Mouse (Mus musculus) liver, embryonic 14.5 days (tissue): Measurements from ENCODE around the gene Sec16a. TPM values are rescaled to one million over a fixed set of nuclear protein-coding genes. Genes with fewer than 3 reads are reported as not detected.
A peak's percentile ranks its signal among the peaks of the same experiment; 100 is the strongest.

Source experiments
- ATAC-seq: fragments of 200-750 bp; cut with Nextera tagmentation; 2 replicates; pipeline ENCODE4 v1.8.0; 2017; ENCODE audit warnings: moderate number of reproducible peaks, mild to moderate bottlenecking, moderate library complexity; ENCODE audit not compliant: insufficient read depth
- DNase-seq, 3 experiments: peaks; one replicate each; pipeline ENCODE4 v3.0.0-alpha.2; 2012 to 2013; ENCODE audit warnings: low read depth in 3 of 3, low spot score in 3 of 3
- H3K27ac ChIP-seq: fragments of 300-500 bp; sonication (generic); 2 replicates; pipeline ENCODE4 v1.5.1; 2014; ENCODE audit warnings: moderate library complexity, mild to moderate bottlenecking, control low read depth, inconsistent platforms
- H3K27me3 ChIP-seq: fragments of 300-500 bp; sonication (generic); 2 replicates; pipeline ENCODE4 v1.6.1; 2014; ENCODE audit warnings: mild to moderate bottlenecking, low read length, moderate library complexity; ENCODE audit not compliant: control insufficient read depth, insufficient read depth
- H3K36me3 ChIP-seq: fragments of 300-500 bp; sonication (generic); replicated peaks from 2 replicates; pipeline ENCODE4 v1.6.1; 2014; ENCODE audit warnings: low read depth; ENCODE audit not compliant: control insufficient read depth, insufficient read depth
- H3K4me1 ChIP-seq, 2 experiments: fragments of 200-500 bp in 1 of 2; fragments of 300-500 bp in 1 of 2; sonication (generic) in 1 of 2; replicated peaks; 2 replicates each; pipeline ENCODE4 v1.6.1; 2012 to 2014; ENCODE audit warnings: antibody characterized with exemption in 1 of 2, inconsistent platforms in 1 of 2, low read length in 1 of 2; ENCODE audit not compliant: control insufficient read depth in 2 of 2, insufficient read depth in 2 of 2
- H3K4me2 ChIP-seq: fragments of 300-500 bp; sonication (generic); 2 replicates; pipeline ENCODE4 v1.6.1; 2014; ENCODE audit warnings: low read depth, mild to moderate bottlenecking, control low read depth, moderate library complexity
- H3K4me3 ChIP-seq, 2 experiments: fragments of 200-500 bp in 1 of 2; fragments of 300-500 bp in 1 of 2; sonication (generic) in 1 of 2; 2 replicates each; pipeline ENCODE4 v1.5.1; 2012 to 2014; ENCODE audit warnings: low read depth in 2 of 2, low read length in 2 of 2, mild to moderate bottlenecking in 2 of 2, control low read depth in 1 of 2, inconsistent platforms in 1 of 2, moderate library complexity in 1 of 2; ENCODE audit not compliant: insufficient read depth in 1 of 2
- H3K9ac ChIP-seq: fragments of 300-500 bp; sonication (generic); replicated peaks from 2 replicates; pipeline ENCODE4 v1.6.1; 2014; ENCODE audit warnings: mild to moderate bottlenecking, control low read depth, moderate library complexity
- H3K9me3 ChIP-seq: fragments of 300-500 bp; sonication (generic); 2 replicates; pipeline ENCODE4 v1.6.1; 2016; ENCODE audit warnings: low read length, mixed read lengths; ENCODE audit not compliant: control insufficient read depth
- CTCF ChIP-seq: IDR thresholded peaks from 2 replicates; pipeline ENCODE4 v1.5.1; 2016; ENCODE audit warnings: antibody characterized with exemption, low read depth, control low read depth
- EP300 ChIP-seq: IDR thresholded peaks from 2 replicates; pipeline ENCODE4 v1.6.1; 2016; ENCODE audit warnings: antibody characterized with exemption, low read depth
- WGBS: fragments of 180-500 bp; shearing (Covaris S2); extraction: QIAGEN DNeasy Blood & Tissue Kit; methylation state at CpG from one replicate; pipeline ENCODE4 v1.1.7; 2014; ENCODE audit not compliant: insufficient replicate concordance; 5-methylcytosine and 5-hydroxymethylcytosine counted together
- polyA plus RNA-seq, 2 experiments: library from polyadenylated mRNA; depleted of rRNA in 1 of 2; stranded (reverse) in 1 of 2; unstranded in 1 of 2; fragments of >200 nt; fragmentation: Nextera tagmentation in 1 of 2; extraction: Ambion mirVana in 1 of 2; gene quantifications; 2 replicates each; pipeline versions ENCODE4 v1.2.1 to v1.2.3; 2012 to 2014

Sec16a gene
- polyA plus RNA-seq, 2 experiments = 9.3 to 10.5 TPM

DNA sequence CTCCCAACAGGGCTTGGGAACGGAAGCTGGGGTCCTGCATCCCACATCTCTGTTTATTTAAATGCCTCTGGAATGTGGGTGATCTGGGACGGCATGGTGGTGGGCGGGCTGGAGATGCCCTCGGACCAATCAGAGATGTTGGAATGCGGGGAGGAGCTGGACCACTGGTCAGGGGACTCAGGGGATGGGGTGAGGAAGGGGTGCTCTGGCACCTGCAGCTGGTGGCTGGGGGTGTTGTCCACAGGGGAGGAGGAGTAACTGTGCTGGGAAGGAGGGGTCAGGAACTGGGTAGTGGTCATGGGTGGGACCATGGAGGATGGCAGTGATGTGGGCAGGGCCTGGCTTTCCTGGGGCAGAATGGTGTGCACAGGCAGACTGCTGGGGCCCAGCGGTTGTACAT, 14.5 kb upstream of the Sec16a start:
- DNase-seq (no peak), ATAC-seq (no peak)
- no peak overlapping the region for H3K27ac ChIP-seq
- H3K4me1 ChIP-seq = peaks cover 0 to 5% of the 10 kb centered on the region in 2 experiments; a peak in 2 of 4 replicates
- TF ChIP-seq EP300 (no peak), CTCF (no peak)
- no peaks in the 10 kb centered on the region for H3K27me3 ChIP-seq
- no peaks in the 10 kb centered on the region for H3K9me3 ChIP-seq
- no peaks in the 10 kb centered on the region for H3K36me3 ChIP-seq
- no peak overlapping the region for H3K4me2 ChIP-seq
- H3K4me3 ChIP-seq = no peak overlapping the region
- no peak overlapping the region for H3K9ac ChIP-seq
- WGBS = 70% methylated on average over 6 of the region's 6 CpGs

DNA sequence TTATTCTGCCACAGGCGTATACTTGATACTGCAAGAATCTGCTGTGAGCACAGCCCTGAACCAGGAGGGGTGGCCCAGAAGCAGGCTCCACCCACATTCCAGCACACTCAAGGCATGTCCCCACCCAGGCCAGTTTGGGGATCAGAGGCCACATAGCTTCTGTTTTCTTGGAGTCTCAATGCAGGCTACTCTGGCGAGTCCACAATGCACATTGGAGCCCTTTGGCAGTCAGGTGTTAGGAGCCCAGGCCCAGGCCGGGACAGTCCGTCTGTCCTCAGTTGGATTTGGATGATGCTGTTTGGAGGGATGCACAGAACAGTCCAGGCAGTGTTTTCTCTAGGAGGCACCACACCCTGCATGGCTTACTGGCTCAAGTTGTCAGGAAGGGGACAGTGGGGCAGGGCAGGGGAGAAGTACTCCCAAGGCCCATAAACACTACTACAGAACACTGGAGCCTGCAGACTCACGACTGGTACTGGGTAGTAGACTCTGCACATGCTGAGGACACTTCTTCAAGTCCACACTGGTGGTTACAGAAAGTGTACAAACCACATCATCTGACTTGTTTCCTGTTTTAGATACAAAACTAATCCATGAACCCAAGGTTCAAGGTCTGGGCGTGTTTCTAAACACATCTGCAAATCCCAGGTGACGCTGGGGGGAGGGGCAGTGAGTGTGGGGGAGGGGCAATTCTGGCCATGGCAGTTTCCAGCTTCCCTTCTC, 13.5 kb upstream of the Sec16a start:
- WGBS = 45% methylated on average over 7 of the region's 7 CpGs
- no peak overlapping the region for H3K9ac ChIP-seq
- no peaks in the 10 kb centered on the region for H3K9me3 ChIP-seq
- no peak overlapping the region for H3K27ac ChIP-seq
- TF ChIP-seq CTCF = no peak
- TF ChIP-seq EP300 = no peak
- no peaks in the 10 kb centered on the region for H3K27me3 ChIP-seq
- H3K4me2 ChIP-seq = no peak overlapping the region
- no peak overlapping the region for H3K4me3 ChIP-seq
- DNase-seq = no peak
- H3K36me3 ChIP-seq = no peaks in the 10 kb centered on the region
- H3K4me1 ChIP-seq = peaks cover 0 to 5% of the 10 kb centered on the region in 2 experiments; a peak in 2 of 4 replicates
- 0 out of 2 replicates have a peak, but pooled peaks have one; percentile 36 for ATAC-seq

DNA sequence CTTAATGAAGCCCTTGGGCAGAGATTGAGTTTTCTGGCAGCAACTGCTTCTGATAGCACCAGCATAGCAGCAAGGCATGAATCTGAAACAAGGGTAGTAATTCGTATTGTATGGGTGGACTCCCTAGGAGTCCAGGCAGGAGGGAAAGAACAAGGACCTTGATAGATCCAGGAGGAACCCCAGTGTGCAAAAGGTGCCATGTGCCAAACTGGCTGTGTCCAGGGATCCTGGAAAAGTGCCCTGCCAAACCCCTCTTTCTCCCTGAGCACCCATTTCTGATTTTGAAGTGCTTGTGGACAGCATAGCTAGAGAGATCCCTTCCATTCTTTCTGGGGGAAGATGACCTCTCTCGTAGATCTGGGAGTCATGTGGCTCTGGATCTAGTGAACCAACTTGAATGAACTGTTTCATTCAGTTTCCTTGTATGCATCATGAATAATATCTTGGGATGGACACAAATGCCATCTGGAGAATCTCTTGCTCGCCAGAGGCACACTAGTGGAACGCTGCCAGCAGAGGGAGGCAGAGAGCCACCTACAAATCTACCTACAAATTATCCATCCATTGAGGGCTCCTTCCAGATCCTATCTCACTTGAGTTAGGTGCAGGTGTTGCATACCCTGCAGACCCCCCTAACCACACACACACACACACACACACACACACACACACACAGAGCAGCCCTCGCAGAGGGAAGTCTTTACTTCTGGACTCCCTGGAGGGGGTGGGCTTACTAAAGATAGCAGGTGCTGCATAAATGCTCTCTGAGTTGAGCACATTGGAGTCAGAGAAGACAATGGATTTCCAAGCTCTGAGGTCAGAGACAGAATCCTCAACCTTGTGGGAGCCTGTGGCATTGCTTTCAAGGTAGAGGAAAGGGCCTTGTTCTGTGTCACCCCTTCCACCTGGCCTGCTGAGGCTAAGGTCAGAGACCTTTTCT, 4.4 kb upstream of the Sec16a start:
- ATAC-seq = no peak
- no peak for TF ChIP-seq EP300
- peak; percentile 88 for TF ChIP-seq CTCF
- H3K27ac ChIP-seq = no peak overlapping the region
- H3K9me3 ChIP-seq = no peaks in the 10 kb centered on the region
- DNase-seq = peak in 1 of 3 experiments; percentile 19
- H3K4me2 ChIP-seq = no peak overlapping the region
- H3K4me1 ChIP-seq = peaks cover 5 to 8% of the 10 kb centered on the region in 2 experiments; a peak in 3 of 4 replicates
- H3K36me3 ChIP-seq = no peaks in the 10 kb centered on the region
- H3K4me3 ChIP-seq = no peak overlapping the region
- 21% methylated on average over 5 of the region's 5 CpGs for WGBS
- H3K27me3 ChIP-seq = no peaks in the 10 kb centered on the region
- no peak overlapping the region for H3K9ac ChIP-seq

DNA sequence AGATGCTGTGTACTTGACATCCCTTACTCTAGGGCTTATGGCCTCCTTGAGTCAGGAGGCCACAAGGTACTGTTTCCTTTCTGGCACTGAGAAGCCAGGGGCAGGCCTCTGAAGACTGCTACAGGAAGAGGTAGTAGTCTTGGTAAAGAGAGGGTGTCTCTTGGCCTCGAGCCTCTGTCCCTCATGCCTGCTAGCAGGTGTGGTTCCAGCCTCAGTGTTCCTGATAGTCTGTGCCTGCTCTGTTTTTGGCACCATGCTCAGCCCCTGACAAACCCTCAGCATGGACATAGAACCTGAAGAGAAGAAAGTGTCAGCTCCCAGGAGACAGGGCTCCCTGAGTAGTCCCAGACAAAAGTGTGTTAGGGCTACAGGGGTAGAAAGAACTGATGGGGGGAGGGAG, 2.4 kb upstream of the Sec16a start:
- H3K4me3 ChIP-seq = no peak overlapping the region
- no peak overlapping the region for H3K27ac ChIP-seq
- no peaks in the 10 kb centered on the region; the same call in 1 of the 2 replicates for H3K36me3 ChIP-seq
- H3K4me2 ChIP-seq = no peak overlapping the region
- no peak overlapping the region for H3K9ac ChIP-seq
- TF ChIP-seq CTCF (no peak), EP300 (no peak)
- H3K27me3 ChIP-seq = no peaks in the 10 kb centered on the region
- H3K9me3 ChIP-seq = no peaks in the 10 kb centered on the region
- WGBS = 45% methylated on average over 1 of the region's 1 CpGs
- ATAC-seq (no peak), DNase-seq (no peak)
- peaks cover 15 to 16% of the 10 kb centered on the region in 2 experiments for H3K4me1 ChIP-seq

DNA sequence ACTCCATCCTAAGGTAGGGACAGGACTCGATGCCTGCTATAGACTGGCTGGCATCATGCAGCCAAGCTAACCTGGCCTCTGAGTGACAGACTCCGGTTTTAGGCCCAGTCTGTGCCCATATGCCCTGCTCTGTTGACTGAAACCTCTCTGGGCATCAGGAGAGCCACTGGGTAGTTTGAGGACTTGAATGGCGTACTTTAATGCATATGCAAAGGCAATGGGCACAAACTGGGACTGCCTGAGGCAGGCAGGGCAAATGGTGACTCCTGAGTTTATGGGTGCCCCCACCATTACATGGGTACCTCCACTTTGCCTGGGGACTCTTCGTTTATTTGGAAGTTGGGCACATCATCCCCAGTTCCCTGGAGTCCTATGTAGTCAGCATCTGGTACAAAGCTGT, 1.7 kb upstream of the Sec16a start:
- Histone ChIP-seq H3K9ac (peak overlapping the region; percentile 59), H3K4me1 (peaks cover 15 to 16% of the 10 kb centered on the region in 2 experiments), H3K9me3 (no peaks in the 10 kb centered on the region), H3K27ac (no peak overlapping the region; the same call in 1 of the 2 replicates), H3K36me3 (no peaks in the 10 kb centered on the region; the same call in 1 of the 2 replicates), H3K4me2 (peak overlapping the region; percentile 85), H3K4me3 (peak overlapping the region; percentile 35 to 96), H3K27me3 (no peaks in the 10 kb centered on the region)
- DNase-seq = no peak
- 61% methylated on average over 4 of the region's 4 CpGs for WGBS
- TF ChIP-seq CTCF (no peak), EP300 (no peak)
- ATAC-seq = no peak
